Mouse (Mus musculus): ENCODE results near the gene Pomc.
A peak's percentile ranks its signal among the peaks of the same experiment; 100 is the strongest.
"Not testable (repeated sequence)": the region's sequence is repeated elsewhere in the genome, so short reads cannot be mapped to it uniquely, and the experiment has no call there.

Gene Pomc

GRCm38 (mm10) chr12:3954651-3955050 lies at the start of gene Pomc:
TSS of gene Pomc (plus strand) at chr12:3954951.
- DNase-seq (ENCODE audit: low read depth, low spot score) = no peak

GRCm38 (mm10) chr12:3905436-3905835 lies 49.3 kb upstream of the Pomc start:
- DNase-seq (ENCODE audit: low read depth, low spot score) = no peak

GRCm38 (mm10) chr12:3906308-3906707 lies 48.4 kb upstream of the Pomc start:
- peak; percentile 59 for DNase-seq (ENCODE audit: low read depth, low spot score)

GRCm38 (mm10) chr12:3907008-3907407 lies 47.7 kb upstream of the Pomc start:
- DNase-seq (ENCODE audit: low read depth, low spot score) = no peak

- no peak for DNase-seq (ENCODE audit: low read depth, low spot score)
Measured at GRCm38 (mm10) chr12:3907418-3907817, 47.3 kb upstream of the Pomc start.

GRCm38 (mm10) chr12:3910466-3911093 lies 44.2 kb upstream of the Pomc start:
- DNase-seq (ENCODE audit: low read depth, low spot score) = no peak

GRCm38 (mm10) chr12:3911831-3912348 lies 42.9 kb upstream of the Pomc start:
- no peak for DNase-seq (ENCODE audit: low read depth, low spot score)

- DNase-seq (ENCODE audit: low read depth, low spot score) = no peak
Measured at GRCm38 (mm10) chr12:3915852-3916251, 38.9 kb upstream of the Pomc start.

- DNase-seq (ENCODE audit: low read depth, low spot score) = no peak
Measured at GRCm38 (mm10) chr12:3917668-3918341, 36.9 kb upstream of the Pomc start.

- DNase-seq (ENCODE audit: low read depth, low spot score) = no peak
Measured at GRCm38 (mm10) chr12:3918577-3918976, 36.2 kb upstream of the Pomc start.

GRCm38 (mm10) chr12:3919423-3919822 lies 35.3 kb upstream of the Pomc start:
- DNase-seq (ENCODE audit: low read depth, low spot score) = no peak

- peak; percentile 56 for DNase-seq (ENCODE audit: low read depth, low spot score)
Measured at GRCm38 (mm10) chr12:3926127-3926526, 28.6 kb upstream of the Pomc start.

- DNase-seq (ENCODE audit: low read depth, low spot score) = no peak
Measured at GRCm38 (mm10) chr12:3928841-3929240, 25.9 kb upstream of the Pomc start.

GRCm38 (mm10) chr12:3930090-3930865 lies 24.5 kb upstream of the Pomc start:
- DNase-seq (ENCODE audit: low read depth, low spot score) = not testable (repeated sequence)

- no peak for DNase-seq (ENCODE audit: low read depth, low spot score)
Measured at GRCm38 (mm10) chr12:3942026-3942425, 12.7 kb upstream of the Pomc start.

GRCm38 (mm10) chr12:3944454-3945073 lies 10.2 kb upstream of the Pomc start:
- no peak for DNase-seq (ENCODE audit: low read depth, low spot score)

GRCm38 (mm10) chr12:3947503-3947902 lies 7.2 kb upstream of the Pomc start:
- no peak for DNase-seq (ENCODE audit: low read depth, low spot score)

- peak; percentile 45 for DNase-seq (ENCODE audit: low read depth, low spot score)
Measured at GRCm38 (mm10) chr12:3955371-3955770, 620 bp downstream of the Pomc start.

- DNase-seq (ENCODE audit: low read depth, low spot score) = peak; percentile 78
Measured at GRCm38 (mm10) chr12:3956351-3956750, 1.6 kb downstream of the Pomc start.

GRCm38 (mm10) chr12:3959791-3960543 lies 5.2 kb downstream of the Pomc start:
- peak; percentile 96 for DNase-seq (ENCODE audit: low read depth, low spot score)

GRCm38 (mm10) chr12:3960553-3960952 lies 5.8 kb downstream of the Pomc start:
- peak; percentile 74 for DNase-seq (ENCODE audit: low read depth, low spot score)

Measured in ES-CJ7 (cell line).